Mouse (Mus musculus) liver, embryonic 12.5 days (tissue): ENCODE results near the gene Hacd1. TPM values are rescaled to one million over a fixed set of nuclear protein-coding genes. Genes with fewer than 3 reads are reported as not detected.

Source experiments
- ATAC-seq: fragments of 200-750 bp; cut with Nextera tagmentation; 2 replicates; pipeline ENCODE4 v1.8.0; 2017; ENCODE audit warnings: moderate number of reproducible peaks, mild to moderate bottlenecking, moderate library complexity
- H3K27ac ChIP-seq: fragments of 300-500 bp; sonication (generic); 2 replicates; pipeline ENCODE4 v1.5.1; 2016; ENCODE audit warnings: mild to moderate bottlenecking
- H3K27me3 ChIP-seq: fragments of 300-500 bp; sonication (generic); replicated peaks from 2 replicates; pipeline ENCODE4 v1.6.1; 2016; ENCODE audit warnings: mild to moderate bottlenecking, moderate library complexity
- H3K36me3 ChIP-seq: fragments of 300-500 bp; sonication (generic); 2 replicates; pipeline ENCODE4 v1.6.1; 2016; ENCODE audit warnings: mild to moderate bottlenecking, moderate library complexity
- H3K4me1 ChIP-seq: fragments of 300-500 bp; sonication (generic); 2 replicates; pipeline ENCODE4 v1.6.1; 2016
- H3K4me2 ChIP-seq: fragments of 300-500 bp; sonication (generic); 2 replicates; pipeline ENCODE4 v1.6.1; 2016; ENCODE audit warnings: mild to moderate bottlenecking, moderate library complexity
- H3K4me3 ChIP-seq: fragments of 300-500 bp; sonication (generic); 2 replicates; pipeline ENCODE4 v1.5.1; 2016; ENCODE audit warnings: mild to moderate bottlenecking, moderate library complexity
- H3K9ac ChIP-seq: fragments of 300-500 bp; sonication (generic); 2 replicates; pipeline ENCODE4 v1.6.1; 2016; ENCODE audit warnings: mild to moderate bottlenecking, moderate library complexity
- H3K9me3 ChIP-seq: fragments of 300-500 bp; sonication (generic); replicated peaks from 2 replicates; pipeline ENCODE4 v1.6.1; 2016; ENCODE audit warnings: mild to moderate bottlenecking, moderate library complexity
- WGBS: fragments of 180-500 bp; shearing (Covaris S2); methylation state at CpG from one replicate; pipeline ENCODE4 v1.1.7; 2016; ENCODE audit not compliant: insufficient replicate concordance; 5-methylcytosine and 5-hydroxymethylcytosine counted together
- polyA plus RNA-seq: library from polyadenylated mRNA; unstranded; fragments of >200 nt; fragmentation: Nextera tagmentation; extraction: Ambion mirVana; gene quantifications from 2 replicates; pipeline ENCODE4 v1.2.1, GENCODE M21; 2016

Hacd1 gene
- polyA plus RNA-seq, 1 experiment from 2014 or later: 71.5 TPM

DNA sequence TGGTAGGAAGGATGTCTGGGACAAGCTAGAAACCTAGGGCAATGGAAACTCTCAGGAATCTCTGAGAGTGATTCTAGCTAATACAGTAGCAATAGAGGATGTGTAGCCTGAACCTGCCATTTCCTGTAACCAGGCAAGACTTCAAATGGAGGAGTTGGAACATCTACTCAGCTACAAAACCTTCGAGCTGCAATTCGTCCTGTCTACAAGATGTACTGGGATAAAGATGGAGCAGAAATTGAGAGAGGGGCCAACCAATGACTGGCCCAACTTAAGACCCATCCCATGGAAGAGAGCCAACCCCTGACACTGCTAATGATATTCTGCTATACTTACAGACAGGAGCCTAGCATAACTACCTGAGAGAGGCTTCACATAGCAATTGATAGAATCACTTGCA lies 255.3 kb downstream of the Hacd1 start:
- no peak overlapping the region for H3K4me2 ChIP-seq
- peaks cover 8% of the 10 kb centered on the region for H3K27me3 ChIP-seq
- H3K4me3 ChIP-seq: no peak overlapping the region
- no peak for ATAC-seq
- H3K36me3 ChIP-seq: no peaks in the 10 kb centered on the region
- H3K27ac ChIP-seq: no peak overlapping the region
- no peaks in the 10 kb centered on the region for H3K9me3 ChIP-seq
- no peak overlapping the region for H3K9ac ChIP-seq
- 57% methylated on average over 2 of the region's 2 CpGs for WGBS
- H3K4me1 ChIP-seq: no peaks in the 10 kb centered on the region

Other genes starting within 250 kb of the Hacd1 start
- gene Stam, start 18.0 kb upstream of the Hacd1 start, polyA plus RNA-seq: 33.7 and 34.3 TPM in 2 replicates
- 0.12 TPM in 1 of 2 replicates, not detected in the other for gene Tmem236, start 118.4 kb upstream of the Hacd1 start, polyA plus RNA-seq
- 6.8 and 7.5 TPM in 2 replicates for gene Mrc1, start 173.3 kb upstream of the Hacd1 start, polyA plus RNA-seq